Mouse (Mus musculus) stomach, embryonic 16.5 days (tissue): ENCODE results near the gene Mrap2. TPM values are rescaled to one million over a fixed set of nuclear protein-coding genes. Genes with fewer than 3 reads are reported as not detected.
"Not testable (repeated sequence)": the region's sequence is repeated elsewhere in the genome, so short reads cannot be mapped to it uniquely, and the experiment has no call there.

Source experiments
- ATAC-seq: fragments of 200-750 bp; cut with Nextera tagmentation; 2 replicates; pipeline ENCODE4 v1.8.0; 2017; ENCODE audit warnings: moderate number of reproducible peaks, moderate TSS enrichment; ENCODE audit not compliant: insufficient read depth, low FRiP score
- H3K27ac ChIP-seq: fragments of 300-500 bp; sonication (generic); 2 replicates; pipeline ENCODE4 v1.5.1; 2014; ENCODE audit warnings: low read length
- H3K27me3 ChIP-seq: fragments of 300-500 bp; sonication (generic); 2 replicates; pipeline ENCODE4 v1.6.1; 2014; ENCODE audit warnings: low read length, control low read depth, mixed read lengths; ENCODE audit not compliant: control insufficient read depth, insufficient read depth
- H3K36me3 ChIP-seq: fragments of 300-500 bp; sonication (generic); 2 replicates; pipeline ENCODE4 v1.6.1; 2014; ENCODE audit warnings: low read length; ENCODE audit not compliant: control insufficient read depth, insufficient read depth
- H3K4me1 ChIP-seq: fragments of 300-500 bp; sonication (generic); 2 replicates; pipeline ENCODE4 v1.6.1; 2014; ENCODE audit warnings: low read length, control low read depth, mixed read lengths; ENCODE audit not compliant: control insufficient read depth, insufficient read depth
- H3K4me2 ChIP-seq: fragments of 300-500 bp; sonication (generic); 2 replicates; pipeline ENCODE4 v1.6.1; 2014; ENCODE audit warnings: low read depth, low read length, mixed read lengths
- H3K4me3 ChIP-seq: fragments of 300-500 bp; sonication (generic); replicated peaks from 2 replicates; pipeline ENCODE4 v1.5.1; 2014; ENCODE audit warnings: mild to moderate bottlenecking, low read length
- H3K9ac ChIP-seq: fragments of 300-500 bp; sonication (generic); 2 replicates; pipeline ENCODE4 v1.6.1; 2014; ENCODE audit warnings: low read length
- H3K9me3 ChIP-seq: fragments of 300-500 bp; sonication (generic); replicated peaks from 2 replicates; pipeline ENCODE4 v1.6.1; 2016; ENCODE audit warnings: low read length, control low read depth; ENCODE audit not compliant: control insufficient read depth
- WGBS: fragments of 180-500 bp; shearing (Covaris S2); extraction: QIAGEN DNeasy Blood & Tissue Kit; methylation state at CpG from one replicate; pipeline ENCODE4 v1.1.7; 2014; 5-methylcytosine and 5-hydroxymethylcytosine counted together
- polyA plus RNA-seq: library from polyadenylated mRNA; unstranded; fragments of >200 nt; fragmentation: Nextera tagmentation; extraction: Ambion mirVana; gene quantifications from 2 replicates; pipeline ENCODE4 v1.2.1, GENCODE M21; 2015

Mrap2 gene
- polyA plus RNA-seq = 0.13 and 0.25 TPM in 2 replicates

- Histone ChIP-seq H3K4me1 (peaks cover 5% of the 10 kb centered on the region; the same call in 1 of the 2 replicates), H3K9ac (peak within 1 kb of the TSS; percentile 2; the same call in 1 of the 2 replicates), H3K4me3 (peak within 1 kb of the TSS; percentile 29), H3K27me3 (peaks cover 31% of the 10 kb centered on the region; the same call in 1 of the 2 replicates), H3K4me2 (peak within 1 kb of the TSS; percentile 46), H3K27ac (no peak within 1 kb of the TSS), H3K36me3 (no peaks in the 10 kb centered on the region), H3K9me3 (no peaks in the 10 kb centered on the region)
- 1% methylated on average over 29 of the region's 29 CpGs for WGBS
- ATAC-seq = peak; percentile 75; the same call in 1 of the 2 replicates
Observed at GRCm38 (mm10) chr9:87144106-87144505, at the start of gene Mrap2. Mrap2 (plus strand) TSS chr9:87144306.

GRCm38 (mm10) chr9:87097989-87098388 is 46.1 kb upstream of the Mrap2 start:
- whole genome bisulfite sequencing = 53% methylated on average over 2 of the region's 2 CpGs
- Histone ChIP-seq H3K4me3 (no peak overlapping the region), H3K27me3 (no peaks in the 10 kb centered on the region), H3K9ac (no peak overlapping the region), H3K27ac (no peak overlapping the region), H3K9me3 (no peaks in the 10 kb centered on the region), H3K4me2 (no peak overlapping the region), H3K4me1 (no peaks in the 10 kb centered on the region), H3K36me3 (no peaks in the 10 kb centered on the region)
- no peak for ATAC-seq

- H3K4me3 ChIP-seq = no peak overlapping the region
- no peaks in the 10 kb centered on the region for H3K4me1 ChIP-seq
- H3K9me3 ChIP-seq = no peaks in the 10 kb centered on the region
- no peak overlapping the region for H3K4me2 ChIP-seq
- H3K36me3 ChIP-seq = no peaks in the 10 kb centered on the region
- H3K27ac ChIP-seq = no peak overlapping the region
- no peak for ATAC-seq
- H3K27me3 ChIP-seq = no peaks in the 10 kb centered on the region
- 74% methylated on average over 5 of the region's 5 CpGs for WGBS
- H3K9ac ChIP-seq = no peak overlapping the region
Observed at GRCm38 (mm10) chr9:87115019-87115418, 29.1 kb upstream of the Mrap2 start.

GRCm38 (mm10) chr9:87115456-87115931 is 28.6 kb upstream of the Mrap2 start:
- ATAC-seq = no peak
- Histone ChIP-seq H3K4me3 (no peak overlapping the region), H3K27ac (no peak overlapping the region), H3K27me3 (no peaks in the 10 kb centered on the region), H3K9ac (no peak overlapping the region), H3K9me3 (no peaks in the 10 kb centered on the region), H3K36me3 (no peaks in the 10 kb centered on the region), H3K4me2 (no peak overlapping the region), H3K4me1 (no peaks in the 10 kb centered on the region)
- WGBS = 48% methylated on average over 6 of the region's 6 CpGs

GRCm38 (mm10) chr9:87115978-87116377 is 28.1 kb upstream of the Mrap2 start:
- no peaks in the 10 kb centered on the region for H3K36me3 ChIP-seq
- 44% methylated on average over 1 of the region's 1 CpGs for WGBS
- no peaks in the 10 kb centered on the region for H3K27me3 ChIP-seq
- H3K4me3 ChIP-seq = no peak overlapping the region
- no peak overlapping the region for H3K27ac ChIP-seq
- no peak overlapping the region for H3K4me2 ChIP-seq
- ATAC-seq = no peak
- no peaks in the 10 kb centered on the region for H3K4me1 ChIP-seq
- no peak overlapping the region for H3K9ac ChIP-seq
- no peaks in the 10 kb centered on the region for H3K9me3 ChIP-seq

GRCm38 (mm10) chr9:87118996-87119395 is 25.1 kb upstream of the Mrap2 start:
- ATAC-seq = no peak
- H3K36me3 ChIP-seq = no peaks in the 10 kb centered on the region
- H3K27me3 ChIP-seq = no peaks in the 10 kb centered on the region
- no peaks in the 10 kb centered on the region for H3K9me3 ChIP-seq
- no peak overlapping the region for H3K9ac ChIP-seq
- no peak overlapping the region for H3K4me2 ChIP-seq
- WGBS = 44% methylated on average over 3 of the region's 3 CpGs
- H3K4me1 ChIP-seq = no peaks in the 10 kb centered on the region
- no peak overlapping the region for H3K27ac ChIP-seq
- H3K4me3 ChIP-seq = no peak overlapping the region

GRCm38 (mm10) chr9:87121956-87122493 is 22.1 kb upstream of the Mrap2 start:
- no peaks in the 10 kb centered on the region for H3K4me1 ChIP-seq
- H3K9me3 ChIP-seq = no peaks in the 10 kb centered on the region
- H3K9ac ChIP-seq = no peak overlapping the region
- H3K27me3 ChIP-seq = no peaks in the 10 kb centered on the region
- no peaks in the 10 kb centered on the region for H3K36me3 ChIP-seq
- 59% methylated on average over 9 of the region's 9 CpGs for WGBS
- no peak overlapping the region for H3K4me3 ChIP-seq
- no peak overlapping the region for H3K4me2 ChIP-seq
- H3K27ac ChIP-seq = no peak overlapping the region
- ATAC-seq = no peak

- 81% methylated on average over 5 of the region's 6 CpGs for WGBS
Observed at GRCm38 (mm10) chr9:87127046-87127445, 17.1 kb upstream of the Mrap2 start.

GRCm38 (mm10) chr9:87135765-87136558 is 8.1 kb upstream of the Mrap2 start:
- 66% methylated on average over 14 of the region's 14 CpGs for WGBS
- Histone ChIP-seq H3K9ac (no peak overlapping the region), H3K4me3 (no peak overlapping the region), H3K27me3 (no peaks in the 10 kb centered on the region), H3K4me2 (no peak overlapping the region), H3K9me3 (no peaks in the 10 kb centered on the region), H3K36me3 (no peaks in the 10 kb centered on the region), H3K4me1 (no peaks in the 10 kb centered on the region), H3K27ac (no peak overlapping the region)
- no peak for ATAC-seq

More at GRCm38 (mm10) chr9:87127046-87127445, 17.1 kb upstream of the Mrap2 start:
- H3K4me3 ChIP-seq, H3K27me3 ChIP-seq, ATAC-seq, H3K9ac ChIP-seq, H3K4me1 ChIP-seq, H3K4me2 ChIP-seq, H3K9me3 ChIP-seq, H3K27ac ChIP-seq, H3K36me3 ChIP-seq: not testable (repeated sequence)
